Mouse (Mus musculus) E14TG2a.4 (cell line): ENCODE measurements at regions not wholly inside any gene's neighbourhood (a gene's known extent, or its start where the extent isn't known, plus 50 kb on each side); places are given as distances from the start of the nearest gene placed in this dataset.

Experiments used
- CTCF ChIP-seq: conservative IDR thresholded peaks from 2 replicates; pipeline ENCODE4 v1.5.1; 2014; ENCODE audit warnings: low read length
- NANOG ChIP-seq: IDR thresholded peaks from 2 replicates; pipeline ENCODE4 v1.6.1; 2014; ENCODE audit warnings: borderline replicate concordance, low read length, mixed read lengths
- POU5F1 ChIP-seq: IDR thresholded peaks from 2 replicates; pipeline ENCODE4 v1.6.1; 2014; ENCODE audit warnings: low read length, borderline replicate concordance

DNA sequence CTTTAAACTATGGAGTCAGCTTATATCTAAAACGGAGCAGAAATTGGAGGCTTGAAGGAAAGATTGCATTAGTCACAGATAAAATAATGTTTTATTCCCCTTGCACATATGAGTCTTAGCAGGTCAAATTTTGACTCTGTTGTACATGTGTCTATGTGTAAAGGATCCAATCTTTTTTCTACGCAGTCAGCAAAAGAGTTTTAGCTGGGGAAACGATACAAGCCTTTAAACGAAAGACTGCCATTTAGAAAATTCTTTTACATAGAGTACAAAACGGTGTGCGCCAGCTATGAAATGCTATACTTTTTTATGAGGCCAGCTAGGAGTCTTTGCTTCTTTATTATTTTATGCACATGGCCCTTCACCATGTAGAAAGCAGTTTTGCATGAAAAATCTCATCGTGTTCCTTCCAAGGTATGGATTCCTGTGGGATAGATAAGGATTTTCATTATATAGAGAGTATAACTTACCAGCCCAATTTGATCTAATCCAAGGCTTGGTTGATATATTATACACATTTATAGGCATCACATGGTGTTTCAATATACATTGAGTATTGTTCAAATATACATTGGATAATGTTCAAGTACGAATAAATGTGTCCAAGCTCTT lies 116.0 kb upstream of the Thumpd2 start:
- no peak for TF ChIP-seq CTCF
- TF ChIP-seq NANOG = no peak
- no peak for TF ChIP-seq POU5F1
